Mouse (Mus musculus): ENCODE measurements around the gene Cbfa2t2. TPM values are rescaled to one million over a fixed set of nuclear protein-coding genes. Genes with fewer than 3 reads are reported as not detected.
"Not testable (repeated sequence)": the region's sequence is repeated elsewhere in the genome, so short reads cannot be mapped to it uniquely, and the experiment has no call there.

The Cbfa2t2 gene
- total RNA-seq, 2 experiments from 2014 or later, result 37.2 to 38.2 TPM

GRCm38 (mm10) chr2:154465914-154466335 is 29.6 kb downstream of the Cbfa2t2 start:
- no peak for DNase-seq (ENCODE audit: low spot score in 2 of 2)

GRCm38 (mm10) chr2:154467139-154467538 is 30.9 kb downstream of the Cbfa2t2 start:
- DNase-seq (ENCODE audit: low spot score in 2 of 2), result no peak

GRCm38 (mm10) chr2:154474251-154475061 is 38.2 kb downstream of the Cbfa2t2 start:
- no peak for DNase-seq (ENCODE audit: low spot score in 2 of 2)

GRCm38 (mm10) chr2:154475062-154475349 is 38.7 kb downstream of the Cbfa2t2 start:
- DNase-seq (ENCODE audit: low spot score in 2 of 2), result no peak

- no peak for DNase-seq (ENCODE audit: low spot score in 2 of 2)
Measured at GRCm38 (mm10) chr2:154475861-154476260, 39.6 kb downstream of the Cbfa2t2 start.

GRCm38 (mm10) chr2:154477028-154477427 is 40.7 kb downstream of the Cbfa2t2 start:
- peak in 1 of 2 experiments; percentile 25 for DNase-seq (ENCODE audit: low spot score in 2 of 2)

- no peak for DNase-seq (ENCODE audit: low spot score in 2 of 2)
Measured at GRCm38 (mm10) chr2:154491788-154492187, 55.5 kb downstream of the Cbfa2t2 start.

GRCm38 (mm10) chr2:154493559-154493958 is 57.3 kb downstream of the Cbfa2t2 start:
- not testable (repeated sequence) for DNase-seq (ENCODE audit: low spot score in 2 of 2)

GRCm38 (mm10) chr2:154495021-154495420 is 58.7 kb downstream of the Cbfa2t2 start:
- no peak for DNase-seq (ENCODE audit: low spot score in 2 of 2)

- no peak for DNase-seq (ENCODE audit: low spot score in 2 of 2)
Measured at GRCm38 (mm10) chr2:154498571-154498970, 62.3 kb downstream of the Cbfa2t2 start.

- no peak for DNase-seq (ENCODE audit: low spot score in 2 of 2)
Measured at GRCm38 (mm10) chr2:154499717-154500247, 63.5 kb downstream of the Cbfa2t2 start.

GRCm38 (mm10) chr2:154500758-154501157 is 64.5 kb downstream of the Cbfa2t2 start:
- no peak for DNase-seq (ENCODE audit: low spot score in 2 of 2)

- no peak for DNase-seq (ENCODE audit: low spot score in 2 of 2)
Measured at GRCm38 (mm10) chr2:154507076-154507475, 70.8 kb downstream of the Cbfa2t2 start.

- no peak for DNase-seq (ENCODE audit: low spot score in 2 of 2)
Measured at GRCm38 (mm10) chr2:154507566-154508283, 71.4 kb downstream of the Cbfa2t2 start.

GRCm38 (mm10) chr2:154508450-154508849 is 72.2 kb downstream of the Cbfa2t2 start:
- DNase-seq (ENCODE audit: low spot score in 2 of 2), result no peak

- DNase-seq (ENCODE audit: low spot score in 2 of 2), result no peak
Measured at GRCm38 (mm10) chr2:154510141-154510540, 73.9 kb downstream of the Cbfa2t2 start.

- no peak for DNase-seq (ENCODE audit: low spot score in 2 of 2)
Measured at GRCm38 (mm10) chr2:154516944-154517343, 80.7 kb downstream of the Cbfa2t2 start.

- DNase-seq (ENCODE audit: low spot score in 2 of 2), result no peak
Measured at GRCm38 (mm10) chr2:154517424-154517823, 81.1 kb downstream of the Cbfa2t2 start.

GRCm38 (mm10) chr2:154521449-154521848 is 85.2 kb downstream of the Cbfa2t2 start:
- no peak for DNase-seq (ENCODE audit: low spot score in 2 of 2)

- no peak for DNase-seq (ENCODE audit: low spot score in 2 of 2)
Measured at GRCm38 (mm10) chr2:154522334-154522733, 86.1 kb downstream of the Cbfa2t2 start.

GRCm38 (mm10) chr2:154525285-154525684 is 89.0 kb downstream of the Cbfa2t2 start:
- DNase-seq (ENCODE audit: low spot score in 2 of 2), result no peak

- DNase-seq (ENCODE audit: low spot score in 2 of 2), result no peak
Measured at GRCm38 (mm10) chr2:154526531-154526930, 90.2 kb downstream of the Cbfa2t2 start.

Measured in gastrocnemius, postnatal 4 days (tissue).